Mouse (Mus musculus) v-Abl transformed pro-B cells (cell line): ENCODE measurements around the gene 1700010I14Rik.

Experiments used
- in situ Hi-C, 2 experiments: fragments of 400-800 bp; cut with MboI; formaldehyde crosslinking; loops; one replicate each; pipeline ENCODE4 v1.15.1; 2025; ENCODE audit not compliant: unreplicated experiment in 2 of 2

The 1700010I14Rik gene

DNA sequence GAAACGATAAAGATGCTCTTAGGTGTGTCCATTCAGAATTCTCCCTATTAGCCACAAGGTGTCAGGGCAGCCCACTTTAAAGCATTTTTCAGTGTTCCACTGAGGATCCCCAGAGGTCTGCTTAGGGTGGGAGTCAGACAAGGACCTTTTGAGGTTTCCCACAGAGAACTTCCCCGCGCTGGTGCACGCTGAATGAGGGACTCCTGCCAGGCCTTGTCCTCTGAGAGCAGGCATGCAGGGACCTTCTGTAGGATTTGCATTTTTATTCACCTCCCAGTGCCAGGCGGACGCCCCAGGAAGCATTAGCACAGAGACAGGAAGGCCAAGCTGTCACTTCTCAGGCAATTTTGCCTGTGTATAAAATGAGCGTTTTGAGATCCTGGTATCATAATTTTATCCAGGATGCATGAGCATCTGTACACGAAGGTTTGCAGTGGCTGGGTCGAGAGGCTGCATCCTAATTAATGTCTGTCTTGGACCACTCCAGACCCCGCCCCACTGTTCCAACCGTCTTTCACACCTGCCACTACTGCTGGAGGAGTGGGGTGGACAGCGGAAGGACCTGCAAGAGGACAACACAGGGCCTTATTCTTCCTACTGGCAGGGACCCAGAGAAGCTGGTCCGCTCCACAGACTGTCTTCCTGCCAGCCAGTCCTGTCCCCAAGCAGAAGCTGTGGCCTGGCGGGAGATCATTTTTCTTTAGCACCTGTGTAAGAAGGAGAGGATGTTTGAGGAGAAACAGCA, 35.2 kb downstream of the 1700010I14Rik start:
- in situ Hi-C loops = no loop called here

DNA sequence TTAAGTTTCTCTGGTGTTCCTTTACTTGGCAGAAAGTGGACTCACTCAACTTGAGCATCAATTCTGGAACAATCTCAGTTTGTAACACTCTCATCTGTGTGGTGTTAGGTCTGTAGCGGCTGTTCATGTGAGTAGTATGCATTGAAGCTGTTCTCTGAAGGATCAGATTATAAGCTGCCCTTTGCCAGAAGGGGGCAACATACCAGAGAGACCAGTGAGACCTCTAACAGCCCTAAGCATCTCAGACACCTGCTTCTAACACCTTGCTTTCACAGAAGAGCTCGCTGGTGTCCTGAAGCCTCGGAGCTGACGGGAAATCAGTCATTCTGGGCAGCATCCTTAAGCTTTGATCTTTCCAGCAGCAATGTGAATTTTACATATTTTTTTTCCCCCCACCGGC, 42.0 kb downstream of the 1700010I14Rik start:
- in situ Hi-C loops = loop anchor here (10.0 kb wide), 2 partner anchors 115 to 415 kb away; no protein-coding TSS in a partner anchor

DNA sequence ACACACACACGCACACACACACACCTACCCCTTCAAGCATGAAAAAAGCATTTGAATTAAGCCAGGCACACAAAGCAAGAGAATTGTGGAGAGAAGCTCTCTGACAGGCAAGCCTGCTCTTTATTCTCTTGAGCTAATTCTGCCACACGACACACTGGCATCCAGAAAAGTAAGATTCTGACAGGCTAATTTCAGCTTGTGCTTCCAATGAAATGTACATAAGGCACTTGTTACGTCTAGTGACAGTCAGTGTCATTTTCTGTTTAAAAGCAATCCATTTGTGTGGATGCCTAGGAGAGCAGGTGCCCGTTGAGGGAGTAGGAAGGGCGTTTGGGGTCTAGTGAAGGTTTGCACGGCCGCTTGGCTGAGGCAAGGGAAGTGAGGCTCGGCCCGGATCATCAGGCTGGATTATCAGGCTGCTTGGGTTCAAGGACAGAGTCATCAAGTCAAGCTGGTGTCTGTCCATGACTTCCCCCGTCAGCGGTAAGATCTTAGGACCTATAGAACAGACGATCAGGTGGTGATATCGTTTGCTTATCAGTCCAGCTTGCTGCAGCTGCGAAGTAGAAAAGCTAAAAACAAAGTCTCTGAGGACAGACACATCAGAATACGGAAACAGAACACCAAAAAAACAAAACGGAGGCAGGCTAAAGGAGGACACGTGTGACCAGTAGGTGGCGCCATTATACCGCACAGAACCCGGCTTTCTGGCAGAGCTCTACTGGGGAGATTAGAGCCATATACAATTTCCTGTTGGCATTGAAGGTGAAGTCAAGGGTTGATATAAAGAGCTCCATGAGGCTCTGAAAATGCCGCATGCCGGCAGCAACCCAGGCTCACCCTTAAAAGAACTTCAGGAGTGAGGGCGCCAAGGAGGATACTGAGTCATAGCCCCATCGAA, 43.4 kb downstream of the 1700010I14Rik start:
- in situ Hi-C loops = loop anchor here (10.0 kb wide), 2 partner anchors 113 to 417 kb away; no protein-coding TSS in a partner anchor

DNA sequence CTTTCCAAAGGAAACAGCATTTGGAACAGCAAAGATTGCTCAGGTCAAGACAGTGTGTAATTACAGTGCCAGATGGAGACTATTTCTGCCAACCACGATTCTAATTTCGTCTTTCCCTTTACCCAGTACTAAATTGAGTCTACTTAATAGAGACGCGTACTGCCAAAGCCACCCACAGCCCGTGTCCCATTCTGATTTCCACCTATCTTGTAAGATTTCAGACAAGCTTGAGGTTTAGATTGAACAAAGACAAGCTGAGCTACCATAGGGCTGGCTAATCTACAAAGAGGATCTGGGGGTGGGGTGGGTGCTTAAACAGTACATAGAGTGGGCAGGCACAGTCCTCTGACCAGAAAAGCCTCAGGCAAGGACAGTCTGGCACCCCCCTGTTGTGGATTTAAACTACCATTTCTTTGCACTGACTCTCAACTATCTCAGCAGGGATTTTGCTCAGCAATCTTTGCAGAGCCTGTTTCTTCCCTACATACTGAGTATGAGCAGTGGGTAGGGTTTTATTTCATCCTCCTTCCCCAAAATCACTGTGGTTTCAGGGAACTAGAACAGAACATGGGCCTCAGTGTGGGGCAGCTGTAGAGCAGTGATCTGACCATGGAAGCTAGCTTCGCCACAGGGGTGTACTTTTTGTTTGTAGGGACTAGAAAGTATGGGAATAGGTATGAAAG, 44.4 kb downstream of the 1700010I14Rik start:
- in situ Hi-C loops = loop anchor here (10.0 kb wide), 2 partner anchors 112 to 418 kb away; no protein-coding TSS in a partner anchor

DNA sequence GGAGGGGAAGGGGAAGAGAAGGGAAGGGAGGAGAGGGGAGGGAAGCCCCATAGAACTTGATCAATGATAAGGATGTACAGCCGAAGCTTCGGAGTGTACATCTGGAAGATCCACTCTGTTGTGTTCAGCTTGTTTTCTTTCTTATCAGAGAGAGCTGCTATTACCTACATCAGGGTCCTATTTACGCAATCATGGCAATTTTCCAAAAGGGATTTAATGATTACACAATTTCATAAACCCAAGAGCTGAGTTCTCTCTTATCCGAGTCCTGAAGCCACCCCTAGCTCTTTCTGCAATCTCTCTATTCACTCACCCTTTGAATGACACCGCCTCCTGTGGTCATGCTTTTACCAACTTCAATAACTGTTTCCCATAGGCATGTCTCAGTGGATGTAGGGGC, 45.4 kb downstream of the 1700010I14Rik start:
- in situ Hi-C loops = loop anchor here (10.0 kb wide), 2 partner anchors 111 to 419 kb away; no protein-coding TSS in a partner anchor

DNA sequence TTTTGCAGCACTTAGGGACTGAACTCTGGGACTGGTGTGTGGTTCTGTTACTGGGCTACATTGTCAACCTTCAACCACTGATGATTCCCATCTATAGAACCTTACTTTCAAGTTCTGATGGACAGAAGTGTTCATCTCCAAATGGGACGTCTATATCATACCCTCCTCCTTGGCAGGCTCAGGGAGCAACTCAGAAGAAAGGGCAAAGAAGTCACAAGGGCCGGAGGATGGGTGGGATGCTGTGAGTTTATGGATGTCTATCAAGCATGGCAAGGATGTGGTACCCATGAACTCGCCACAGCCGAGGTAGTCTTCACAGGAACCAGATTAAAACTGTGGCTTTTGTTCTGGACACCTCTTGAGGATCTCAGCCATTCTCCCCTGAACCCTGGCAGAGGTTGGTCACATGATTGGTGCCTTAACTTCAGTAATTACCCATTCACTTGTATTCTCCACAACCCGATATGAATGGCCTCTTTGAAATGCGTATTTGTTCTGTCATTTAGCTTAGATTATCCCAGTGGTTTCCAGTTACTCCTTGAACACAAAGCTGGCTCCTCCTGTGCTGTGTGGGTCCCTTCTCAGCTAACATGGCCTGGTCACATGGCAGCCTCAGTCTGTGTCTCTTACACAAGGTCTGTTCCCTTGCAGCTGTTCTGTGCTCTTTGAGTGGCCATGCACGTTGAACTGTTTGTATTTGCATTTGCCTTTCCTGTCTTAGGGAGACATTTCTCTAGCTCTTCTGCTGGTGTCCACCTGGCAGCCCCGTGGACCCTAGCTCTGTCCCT, 47.6 kb downstream of the 1700010I14Rik start:
- in situ Hi-C loops = loop anchor here (10.0 kb wide), 2 partner anchors 109 to 421 kb away; no protein-coding TSS in a partner anchor

DNA sequence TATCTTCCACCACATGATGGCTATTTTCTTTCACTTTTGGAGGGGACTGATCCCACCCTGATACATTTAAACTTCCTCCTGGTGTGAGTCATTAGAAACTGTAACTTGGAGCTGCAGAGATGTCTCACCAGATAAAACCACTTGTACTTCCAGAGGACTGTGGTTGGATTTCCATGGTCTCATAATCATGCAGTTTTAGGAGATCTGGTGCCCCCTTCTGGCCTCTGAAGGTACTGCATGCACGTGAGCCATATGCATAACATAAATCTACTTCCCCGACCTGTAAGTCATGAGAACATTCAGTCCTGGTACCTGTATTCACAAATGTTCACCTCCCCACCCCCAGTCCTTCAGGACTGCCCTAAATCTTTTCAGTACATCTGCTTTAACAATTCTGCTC, 54.6 kb downstream of the 1700010I14Rik start:
- in situ Hi-C loops = no loop called here

DNA sequence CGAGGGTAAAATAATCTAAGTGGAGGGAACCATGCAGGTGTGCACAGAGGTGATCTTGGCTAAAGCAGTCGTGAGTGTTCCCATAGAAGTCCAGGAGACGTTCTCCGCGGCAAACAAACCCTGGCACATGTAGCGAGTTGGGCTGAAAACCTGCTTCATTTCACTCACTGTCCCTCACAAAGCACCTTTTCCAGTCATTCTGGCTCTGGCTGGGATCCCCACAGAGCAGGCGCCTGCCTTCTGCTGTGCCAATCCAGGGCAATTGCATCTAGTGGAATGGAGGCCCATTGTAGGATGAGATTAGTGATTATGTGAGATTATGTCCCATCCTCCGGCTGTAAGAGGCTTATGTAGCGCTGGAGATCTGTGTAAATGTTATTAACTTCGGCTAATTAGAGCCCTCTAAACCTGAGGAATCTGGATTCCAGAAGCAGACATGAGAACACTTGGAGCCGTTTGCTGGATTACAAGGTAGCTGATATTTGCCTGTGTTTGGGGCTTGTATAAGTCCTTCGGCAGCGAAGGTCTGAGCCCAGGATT, 64.4 kb downstream of the 1700010I14Rik start:
- in situ Hi-C loops = no loop called here

DNA sequence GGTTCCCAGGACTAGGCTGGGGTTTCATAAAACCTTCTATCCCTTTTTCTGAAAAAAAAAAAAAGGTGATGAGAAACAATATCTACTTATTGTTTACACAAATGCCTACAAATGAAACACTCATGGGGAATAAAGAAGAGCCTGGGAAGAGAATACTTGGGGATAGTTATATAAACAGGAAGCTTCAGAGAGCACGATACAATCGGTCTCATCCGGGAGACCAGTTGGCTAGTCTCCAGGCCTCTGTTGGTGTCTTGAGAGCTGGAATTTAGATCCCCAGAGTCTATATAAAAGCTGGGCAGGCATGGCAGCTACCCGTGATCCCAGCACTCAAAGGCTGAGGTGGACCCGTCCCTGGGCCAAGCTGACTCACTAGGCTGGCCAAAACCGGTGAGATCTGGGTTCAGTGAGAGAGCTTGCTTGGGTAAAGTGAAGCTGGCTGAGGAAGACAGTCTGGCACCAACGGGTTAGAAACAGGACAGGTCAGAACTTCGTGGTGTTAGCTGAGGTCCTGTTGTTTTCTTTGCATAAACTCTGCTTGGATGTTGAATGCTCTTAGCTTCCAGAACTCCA, 71.3 kb downstream of the 1700010I14Rik start:
- in situ Hi-C loops = no loop called here
